Mouse (Mus musculus) midbrain, embryonic 16.5 days (tissue): ENCODE results near the gene Ms4a4c. TPM values are rescaled to one million over a fixed set of nuclear protein-coding genes. Genes with fewer than 3 reads are reported as not detected.

Source experiments
- ATAC-seq: fragments of 200-750 bp; cut with Nextera tagmentation; 2 replicates; pipeline ENCODE4 v1.8.0; 2017; ENCODE audit warnings: moderate TSS enrichment
- H3K27ac ChIP-seq: fragments of 300-500 bp; sonication (generic); 2 replicates; pipeline ENCODE4 v1.5.1; 2014; ENCODE audit warnings: mild to moderate bottlenecking, low read length, mixed read lengths
- H3K27me3 ChIP-seq: fragments of 300-500 bp; sonication (generic); 2 replicates; pipeline ENCODE4 v1.6.1; 2014; ENCODE audit warnings: low read depth, low read length, mixed read lengths; ENCODE audit not compliant: control insufficient read depth, insufficient read depth
- H3K36me3 ChIP-seq: fragments of 300-500 bp; sonication (generic); 2 replicates; pipeline ENCODE4 v1.6.1; 2014; ENCODE audit warnings: mild to moderate bottlenecking, low read length, moderate library complexity, mixed read lengths; ENCODE audit not compliant: control insufficient read depth, insufficient read depth
- H3K4me1 ChIP-seq: fragments of 300-500 bp; sonication (generic); 2 replicates; pipeline ENCODE4 v1.6.1; 2014; ENCODE audit warnings: mild to moderate bottlenecking, low read length, mixed read lengths; ENCODE audit not compliant: control insufficient read depth, insufficient read depth
- H3K4me2 ChIP-seq: fragments of 300-500 bp; sonication (generic); 2 replicates; pipeline ENCODE4 v1.6.1; 2014; ENCODE audit warnings: mild to moderate bottlenecking, low read length, mixed read lengths
- H3K4me3 ChIP-seq: fragments of 300-500 bp; sonication (generic); 2 replicates; pipeline ENCODE4 v1.5.1; 2014; ENCODE audit warnings: low read depth, mild to moderate bottlenecking, low read length, moderate library complexity, mixed read lengths
- H3K9ac ChIP-seq: fragments of 300-500 bp; sonication (generic); 2 replicates; pipeline ENCODE4 v1.6.1; 2014; ENCODE audit warnings: low read depth, low read length, mixed read lengths
- H3K9me3 ChIP-seq: fragments of 300-500 bp; sonication (generic); replicated peaks from 2 replicates; pipeline ENCODE4 v1.6.1; 2014; ENCODE audit warnings: mild to moderate bottlenecking, low read length, mixed read lengths; ENCODE audit not compliant: control insufficient read depth, poor library complexity, severe bottlenecking
- WGBS: fragments of 180-500 bp; shearing (Covaris S2); extraction: QIAGEN DNeasy Blood & Tissue Kit; methylation state at CpG from one replicate; pipeline ENCODE4 v1.1.7; 2014; 5-methylcytosine and 5-hydroxymethylcytosine counted together
- polyA plus RNA-seq: library from polyadenylated mRNA; unstranded; fragments of >200 nt; fragmentation: Nextera tagmentation; extraction: Ambion mirVana; gene quantifications from 2 replicates; pipeline ENCODE4 v1.2.1, GENCODE M21; 2015

Gene Ms4a4c
- 0.20 TPM in 1 of 2 replicates, not detected in the other for polyA plus RNA-seq

- Histone ChIP-seq H3K36me3 (no peaks in the 10 kb centered on the region), H3K9ac (no peak within 1 kb of the TSS), H3K4me3 (no peak within 1 kb of the TSS), H3K9me3 (no peaks in the 10 kb centered on the region), H3K4me1 (no peaks in the 10 kb centered on the region), H3K4me2 (no peak within 1 kb of the TSS), H3K27me3 (no peaks in the 10 kb centered on the region), H3K27ac (no peak within 1 kb of the TSS)
- WGBS: 79% methylated on average over 3 of the region's 3 CpGs
- no peak for ATAC-seq
Measured at GRCm38 (mm10) chr19:11404527-11404926, at the start of gene Ms4a4c. Gene Ms4a4c, plus strand, starts transcription at chr19:11404770.

- WGBS: 87% methylated on average over 7 of the region's 7 CpGs
- Histone ChIP-seq H3K36me3 (no peaks in the 10 kb centered on the region), H3K9ac (no peak overlapping the region), H3K4me3 (no peak overlapping the region), H3K27ac (no peak overlapping the region), H3K4me1 (no peaks in the 10 kb centered on the region), H3K4me2 (no peak overlapping the region), H3K9me3 (no peaks in the 10 kb centered on the region), H3K27me3 (no peaks in the 10 kb centered on the region)
- ATAC-seq: no peak
Measured at GRCm38 (mm10) chr19:11355730-11356129, 48.8 kb upstream of the Ms4a4c start.

DNA sequence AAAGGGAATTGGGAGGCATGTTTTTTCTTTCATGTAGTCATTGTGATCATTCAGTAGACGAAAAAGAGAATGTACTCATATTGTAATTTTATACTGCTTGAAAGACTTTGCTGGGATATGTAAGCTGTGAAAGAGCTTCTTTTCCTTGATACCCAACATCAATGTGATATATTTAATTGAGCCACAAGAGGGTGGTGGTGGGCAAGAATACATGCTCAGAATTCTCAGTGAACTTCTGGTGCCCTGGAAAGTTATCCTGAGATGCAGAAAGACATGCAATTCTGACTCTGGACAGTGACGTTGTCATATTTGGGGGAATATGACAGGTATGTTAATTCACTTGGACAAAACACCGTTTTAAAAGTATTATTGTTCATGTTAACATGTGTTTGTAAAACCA is 44.5 kb upstream of the Ms4a4c start:
- no peaks in the 10 kb centered on the region for H3K27me3 ChIP-seq
- H3K27ac ChIP-seq: no peak overlapping the region
- WGBS: 71% methylated on average over 3 of the region's 3 CpGs
- H3K36me3 ChIP-seq: no peaks in the 10 kb centered on the region
- H3K9me3 ChIP-seq: no peaks in the 10 kb centered on the region
- no peak overlapping the region for H3K9ac ChIP-seq
- no peak for ATAC-seq
- no peak overlapping the region for H3K4me3 ChIP-seq
- H3K4me2 ChIP-seq: no peak overlapping the region
- H3K4me1 ChIP-seq: no peaks in the 10 kb centered on the region

DNA sequence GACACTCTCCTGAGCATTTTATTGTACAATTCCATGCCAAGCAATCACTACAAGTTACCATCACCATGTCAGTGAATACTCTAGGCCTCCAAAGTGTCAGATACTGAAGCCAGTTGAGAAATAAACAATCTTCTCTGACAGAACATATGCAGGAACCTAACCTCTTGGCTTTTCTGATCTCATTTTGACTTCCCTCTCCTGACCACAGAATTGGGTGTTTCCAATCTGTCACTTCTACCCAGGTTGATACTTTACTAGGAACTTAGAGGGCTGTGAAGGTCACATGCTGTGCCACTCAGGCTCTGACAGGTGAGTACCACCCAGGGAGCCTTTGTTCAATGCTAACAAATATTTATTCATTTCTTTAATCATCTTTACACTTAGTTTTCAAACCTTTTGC is 42.6 kb upstream of the Ms4a4c start:
- H3K27ac ChIP-seq: no peak overlapping the region
- no peak overlapping the region for H3K9ac ChIP-seq
- no peaks in the 10 kb centered on the region for H3K4me1 ChIP-seq
- H3K4me3 ChIP-seq: no peak overlapping the region
- no peaks in the 10 kb centered on the region for H3K36me3 ChIP-seq
- no peak overlapping the region for H3K4me2 ChIP-seq
- no peak for ATAC-seq
- H3K9me3 ChIP-seq: no peaks in the 10 kb centered on the region
- no peaks in the 10 kb centered on the region for H3K27me3 ChIP-seq

DNA sequence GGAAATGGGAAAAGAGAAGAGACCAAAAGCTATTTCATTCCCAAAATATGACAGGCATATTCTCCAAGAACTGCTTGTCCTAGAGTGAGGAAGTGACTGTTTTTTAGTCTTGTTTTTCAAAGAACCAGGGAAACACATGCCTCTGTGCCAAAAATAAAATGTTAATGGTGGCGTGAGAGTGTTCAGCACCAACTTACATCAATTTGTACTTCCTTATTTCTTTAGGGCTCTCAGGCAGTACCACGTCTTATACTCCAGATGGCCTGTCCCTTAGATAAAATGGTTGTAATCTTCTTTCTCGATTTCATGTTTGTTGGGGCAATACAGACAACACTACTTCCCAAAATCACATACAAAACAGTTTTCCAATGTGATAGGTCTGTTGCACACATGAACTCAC is 36.3 kb upstream of the Ms4a4c start:
- Histone ChIP-seq H3K27ac (no peak overlapping the region), H3K36me3 (no peaks in the 10 kb centered on the region), H3K9me3 (no peaks in the 10 kb centered on the region), H3K4me3 (no peak overlapping the region), H3K4me1 (no peaks in the 10 kb centered on the region), H3K27me3 (no peaks in the 10 kb centered on the region), H3K4me2 (no peak overlapping the region), H3K9ac (no peak overlapping the region)
- ATAC-seq: no peak
- WGBS: 83% methylated on average over 3 of the region's 3 CpGs

- no peak for ATAC-seq
- H3K4me2 ChIP-seq: no peak overlapping the region
- no peak overlapping the region for H3K27ac ChIP-seq
- no peaks in the 10 kb centered on the region for H3K4me1 ChIP-seq
- H3K9ac ChIP-seq: no peak overlapping the region
- no peaks in the 10 kb centered on the region for H3K36me3 ChIP-seq
- H3K4me3 ChIP-seq: no peak overlapping the region
- H3K9me3 ChIP-seq: no peaks in the 10 kb centered on the region
- no peaks in the 10 kb centered on the region for H3K27me3 ChIP-seq
Measured at GRCm38 (mm10) chr19:11371181-11371580, 33.4 kb upstream of the Ms4a4c start.

DNA sequence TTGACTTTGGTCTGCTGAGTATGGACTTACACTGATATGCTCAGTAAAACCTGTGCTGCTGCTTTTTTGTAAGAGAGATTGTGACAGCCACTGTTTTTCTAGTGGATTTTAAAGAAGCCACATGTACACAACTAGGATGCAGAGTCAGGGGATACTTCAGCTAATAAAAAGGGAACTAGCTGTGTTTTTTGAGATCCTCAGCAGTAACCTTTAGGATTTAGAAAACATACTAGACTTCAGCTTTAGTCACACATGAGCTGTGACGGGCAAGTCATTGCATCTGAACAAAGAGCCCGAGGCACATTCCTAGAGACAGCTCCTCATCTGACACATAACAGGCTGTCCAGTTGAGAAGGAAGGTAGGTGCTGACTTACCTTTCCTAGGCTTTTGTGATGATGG is 29.3 kb upstream of the Ms4a4c start, which contains the start of gene Ms4a4a:
TSS of gene Ms4a4a (plus strand) at position 251 of the 400 bp plus-strand sequence.
- H3K9ac ChIP-seq: no peak within 1 kb of the TSS
- no peaks in the 10 kb centered on the region for H3K4me1 ChIP-seq
- no peaks in the 10 kb centered on the region for H3K36me3 ChIP-seq
- H3K27me3 ChIP-seq: no peaks in the 10 kb centered on the region
- no peak for ATAC-seq
- WGBS: 86% methylated on average over 2 of the region's 2 CpGs
- H3K4me2 ChIP-seq: no peak within 1 kb of the TSS
- no peak within 1 kb of the TSS for H3K27ac ChIP-seq
- H3K4me3 ChIP-seq: no peak within 1 kb of the TSS
- no peaks in the 10 kb centered on the region for H3K9me3 ChIP-seq

- no peaks in the 10 kb centered on the region for H3K27me3 ChIP-seq
- no peak overlapping the region for H3K9ac ChIP-seq
- H3K9me3 ChIP-seq: no peaks in the 10 kb centered on the region
- H3K36me3 ChIP-seq: no peaks in the 10 kb centered on the region
- no peak overlapping the region for H3K4me2 ChIP-seq
- H3K4me1 ChIP-seq: no peaks in the 10 kb centered on the region
- no peak overlapping the region for H3K27ac ChIP-seq
- no peak for ATAC-seq
- no peak overlapping the region for H3K4me3 ChIP-seq
- 79% methylated on average over 2 of the region's 2 CpGs for WGBS
Measured at GRCm38 (mm10) chr19:11376399-11376798, 28.2 kb upstream of the Ms4a4c start.

- no peak overlapping the region for H3K4me2 ChIP-seq
- ATAC-seq: no peak
- 79% methylated on average over 2 of the region's 2 CpGs for whole genome bisulfite sequencing
Measured at GRCm38 (mm10) chr19:11387109-11387508, 17.5 kb upstream of the Ms4a4c start.

GRCm38 (mm10) chr19:11387685-11388084 is 16.9 kb upstream of the Ms4a4c start:
- no peak overlapping the region for H3K4me3 ChIP-seq
- H3K36me3 ChIP-seq: no peaks in the 10 kb centered on the region
- no peak overlapping the region for H3K27ac ChIP-seq
- WGBS: 88% methylated on average over 4 of the region's 4 CpGs
- no peaks in the 10 kb centered on the region for H3K9me3 ChIP-seq
- no peaks in the 10 kb centered on the region for H3K27me3 ChIP-seq
- H3K4me2 ChIP-seq: no peak overlapping the region
- ATAC-seq: no peak
- no peaks in the 10 kb centered on the region for H3K4me1 ChIP-seq
- H3K9ac ChIP-seq: no peak overlapping the region

More at GRCm38 (mm10) chr19:11387109-11387508, 17.5 kb upstream of the Ms4a4c start:
- no peaks in the 10 kb centered on the region for H3K27me3 ChIP-seq
- H3K9me3 ChIP-seq: no peaks in the 10 kb centered on the region
- H3K4me3 ChIP-seq: no peak overlapping the region
- H3K27ac ChIP-seq: no peak overlapping the region
- H3K36me3 ChIP-seq: no peaks in the 10 kb centered on the region
- H3K4me1 ChIP-seq: no peaks in the 10 kb centered on the region
- H3K9ac ChIP-seq: no peak overlapping the region
